Mouse (Mus musculus) liver, embryonic 14.5 days (tissue): Measurements from ENCODE around the gene Zfp53.

Experiments
- CTCF ChIP-seq: IDR thresholded peaks from 2 replicates; pipeline ENCODE4 v1.5.1; 2016; ENCODE audit warnings: antibody characterized with exemption, low read depth, control low read depth
- EP300 ChIP-seq: IDR thresholded peaks from 2 replicates; pipeline ENCODE4 v1.6.1; 2016; ENCODE audit warnings: antibody characterized with exemption, low read depth

DNA sequence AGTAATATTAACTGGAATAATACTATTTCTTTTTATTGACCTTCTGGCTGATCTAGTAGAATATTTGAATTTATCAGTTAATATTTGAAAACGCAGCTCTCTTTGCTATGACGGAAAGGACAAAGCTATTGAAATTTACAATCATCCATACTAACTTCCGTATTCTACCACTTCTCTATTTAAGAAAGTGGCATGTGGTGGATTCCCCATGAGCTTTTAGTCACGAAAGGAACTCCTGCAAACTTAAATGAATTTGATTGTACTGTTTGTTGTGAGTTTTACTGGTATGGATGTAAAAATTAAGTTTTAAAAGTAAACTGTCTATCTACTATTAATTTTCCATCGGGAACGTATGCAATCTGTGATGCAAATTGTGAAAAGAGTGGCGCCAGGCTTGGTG is 47.3 kb downstream of the Zfp53 start:
- TF ChIP-seq CTCF (no peak), EP300 (no peak)
